Mouse (Mus musculus): Measurements from ENCODE around the gene Ano6.

The Ano6 gene

GRCm38 (mm10) chr15:95792261-95793260 is 1.9 kb downstream of the Ano6 start:
- in situ Hi-C loops (cut with MboI; ENCODE audit: unreplicated experiment in 2 of 2), result loop anchor here (10.0 kb wide), 2 partner anchors 112 to 492 kb away; partner anchors contain the start of gene Arid2 (in 1 of the 2)

- in situ Hi-C loops (cut with MboI; ENCODE audit: unreplicated experiment in 2 of 2), result loop anchor here (10.0 kb wide), 2 partner anchors 111 to 491 kb away; partner anchors contain the start of gene Arid2 (in 1 of the 2)
These were observed 3.3 kb downstream of the Ano6 start for GRCm38 (mm10) chr15:95793748-95794491.

GRCm38 (mm10) chr15:95794611-95795565 is 4.2 kb downstream of the Ano6 start:
- in situ Hi-C loops (cut with MboI; ENCODE audit: unreplicated experiment in 2 of 2), result loop anchor here (10.0 kb wide), 2 partner anchors 110 to 490 kb away; partner anchors contain the start of gene Arid2 (in 1 of the 2)

GRCm38 (mm10) chr15:95796062-95796461 is 5.4 kb downstream of the Ano6 start:
- in situ Hi-C loops (cut with MboI; ENCODE audit: unreplicated experiment in 2 of 2), result loop anchor here (10.0 kb wide), 2 partner anchors 109 to 489 kb away; partner anchors contain the start of gene Arid2 (in 1 of the 2)

- in situ Hi-C loops (cut with MboI; ENCODE audit: unreplicated experiment in 2 of 2), result loop anchor here (10.0 kb wide), 2 partner anchors 107 to 487 kb away; partner anchors contain the start of gene Arid2 (in 1 of the 2)
These were observed 6.7 kb downstream of the Ano6 start for GRCm38 (mm10) chr15:95797144-95797983.

- in situ Hi-C loops (cut with MboI; ENCODE audit: unreplicated experiment in 2 of 2), result loop anchor here (10.0 kb wide), 2 partner anchors 107 to 487 kb away; partner anchors contain the start of gene Arid2 (in 1 of the 2)
These were observed 7.6 kb downstream of the Ano6 start for GRCm38 (mm10) chr15:95798266-95798665.

- in situ Hi-C loops (cut with MboI; ENCODE audit: unreplicated experiment in 2 of 2), result loop anchor here (10.0 kb wide), 2 partner anchors 105 to 485 kb away; partner anchors contain the start of gene Arid2 (in 1 of the 2)
These were observed 9.0 kb downstream of the Ano6 start for GRCm38 (mm10) chr15:95799632-95800031.

- in situ Hi-C loops (cut with MboI; ENCODE audit: unreplicated experiment in 2 of 2), result no loop called here
These were observed 9.4 kb downstream of the Ano6 start for GRCm38 (mm10) chr15:95800051-95800450.

GRCm38 (mm10) chr15:95801261-95801979 is 10.8 kb downstream of the Ano6 start:
- in situ Hi-C loops (cut with MboI; ENCODE audit: unreplicated experiment in 2 of 2), result no loop called here

- in situ Hi-C loops (cut with MboI; ENCODE audit: unreplicated experiment in 2 of 2), result no loop called here
These were observed 11.5 kb downstream of the Ano6 start for GRCm38 (mm10) chr15:95802140-95802539.

- in situ Hi-C loops (cut with MboI; ENCODE audit: unreplicated experiment in 2 of 2), result no loop called here
These were observed 12.1 kb downstream of the Ano6 start for GRCm38 (mm10) chr15:95802762-95803161.

GRCm38 (mm10) chr15:95803484-95803883 is 12.8 kb downstream of the Ano6 start:
- in situ Hi-C loops (cut with MboI; ENCODE audit: unreplicated experiment in 2 of 2), result no loop called here

GRCm38 (mm10) chr15:95804255-95804654 is 13.6 kb downstream of the Ano6 start:
- in situ Hi-C loops (cut with MboI; ENCODE audit: unreplicated experiment in 2 of 2), result no loop called here

GRCm38 (mm10) chr15:95805022-95805471 is 14.4 kb downstream of the Ano6 start:
- in situ Hi-C loops (cut with MboI; ENCODE audit: unreplicated experiment in 2 of 2), result no loop called here

- in situ Hi-C loops (cut with MboI; ENCODE audit: unreplicated experiment in 2 of 2), result no loop called here
These were observed 17.3 kb downstream of the Ano6 start for GRCm38 (mm10) chr15:95807908-95808307.

- in situ Hi-C loops (cut with MboI; ENCODE audit: unreplicated experiment in 2 of 2), result no loop called here
These were observed 19.7 kb downstream of the Ano6 start for GRCm38 (mm10) chr15:95810357-95810761.

- in situ Hi-C loops (cut with MboI; ENCODE audit: unreplicated experiment in 2 of 2), result no loop called here
These were observed 22.4 kb downstream of the Ano6 start for GRCm38 (mm10) chr15:95812821-95813571.
